Mouse (Mus musculus): ENCODE measurements around the gene Shld1. TPM values are rescaled to one million over a fixed set of nuclear protein-coding genes. Genes with fewer than 3 reads are reported as not detected.

Gene Shld1
- polyA plus RNA-seq, 1 experiment from 2014 or later: 15.3 TPM

DNA sequence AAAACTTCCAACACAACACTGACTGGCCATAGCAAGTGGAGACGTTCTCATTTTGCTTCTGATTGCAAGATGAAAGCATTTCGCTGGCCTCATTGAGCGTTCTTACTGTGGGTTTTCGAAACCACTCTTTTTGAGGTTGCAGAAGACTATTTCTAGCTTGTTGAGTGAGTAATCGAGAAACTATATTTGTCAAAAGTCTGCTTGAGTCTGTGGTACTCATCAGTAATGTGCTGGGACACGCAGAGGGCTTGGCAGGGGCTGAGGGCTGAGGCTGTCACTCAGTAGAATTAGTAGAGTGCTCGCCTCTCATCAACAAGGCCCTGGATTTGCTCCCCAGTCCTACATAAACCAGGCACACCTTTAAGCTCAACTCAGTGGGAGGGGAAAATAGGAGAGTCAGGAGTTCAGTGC lies 1.9 kb downstream of the Shld1 start:
- Histone ChIP-seq H3K27me3 (ENCODE audit: control insufficient read depth, insufficient read depth, low read length) (no peaks in the 10 kb centered on the region), H3K4me2 (no peak overlapping the region), H3K36me3 (ENCODE audit: control insufficient read depth, insufficient read depth, low read length) (no peaks in the 10 kb centered on the region), H3K4me1 (ENCODE audit: control insufficient read depth, insufficient read depth, low read length) (peaks cover 7% of the 10 kb centered on the region), H3K9me3 (replicated peaks; ENCODE audit: control insufficient read depth, low read length) (no peaks in the 10 kb centered on the region), H3K9ac (ENCODE audit: low read depth, low read length) (no peak overlapping the region), H3K27ac (ENCODE audit: low read depth, low read length) (no peak overlapping the region), H3K4me3 (ENCODE audit: low read depth, low read length) (no peak overlapping the region)
- ATAC-seq (replicated peaks; ENCODE audit: insufficient number of reproducible peaks, low FRiP score, low TSS enrichment): no peak
- 77% methylated on average over 7 of the region's 7 CpGs for WGBS (ENCODE audit: insufficient replicate concordance)

- no peaks in the 10 kb centered on the region for H3K27me3 ChIP-seq (ENCODE audit: control insufficient read depth, insufficient read depth, low read length)
- H3K36me3 ChIP-seq (ENCODE audit: control insufficient read depth, insufficient read depth, low read length): no peaks in the 10 kb centered on the region
- 71% methylated on average over 4 of the region's 4 CpGs for WGBS (ENCODE audit: insufficient replicate concordance)
- no peak overlapping the region for H3K4me3 ChIP-seq (ENCODE audit: low read depth, low read length)
- peak overlapping the region; percentile 46 for H3K27ac ChIP-seq (ENCODE audit: low read depth, low read length)
- no peak overlapping the region for H3K9ac ChIP-seq (ENCODE audit: low read depth, low read length)
- peaks cover 7% of the 10 kb centered on the region for H3K4me1 ChIP-seq (ENCODE audit: control insufficient read depth, insufficient read depth, low read length)
- H3K4me2 ChIP-seq: no peak overlapping the region
- H3K9me3 ChIP-seq (replicated peaks; ENCODE audit: control insufficient read depth, low read length): no peaks in the 10 kb centered on the region
- no peak for ATAC-seq (replicated peaks; ENCODE audit: insufficient number of reproducible peaks, low FRiP score, low TSS enrichment)
These were observed 2.4 kb downstream of the Shld1 start for GRCm38 (mm10) chr2:132689188-132689568.

- H3K9me3 ChIP-seq (replicated peaks; ENCODE audit: control insufficient read depth, low read length): no peaks in the 10 kb centered on the region
- 0 out of 2 replicates have a peak overlapping the region, but pooled peaks have one; percentile 2 for H3K4me2 ChIP-seq
- ATAC-seq (replicated peaks; ENCODE audit: insufficient number of reproducible peaks, low FRiP score, low TSS enrichment): peak; percentile 52; the same call in 1 of the 2 replicates
- no peaks in the 10 kb centered on the region for H3K36me3 ChIP-seq (ENCODE audit: control insufficient read depth, insufficient read depth, low read length)
- no peak overlapping the region for H3K4me3 ChIP-seq (ENCODE audit: low read depth, low read length)
- 48% methylated on average over 15 of the region's 15 CpGs for WGBS (ENCODE audit: insufficient replicate concordance)
- H3K9ac ChIP-seq (ENCODE audit: low read depth, low read length): peak overlapping the region; percentile 4; the same call in 1 of the 2 replicates
- no peaks in the 10 kb centered on the region for H3K27me3 ChIP-seq (ENCODE audit: control insufficient read depth, insufficient read depth, low read length)
- H3K27ac ChIP-seq (ENCODE audit: low read depth, low read length): peak overlapping the region; percentile 46
- H3K4me1 ChIP-seq (ENCODE audit: control insufficient read depth, insufficient read depth, low read length): peaks cover 7% of the 10 kb centered on the region
These were observed 3.0 kb downstream of the Shld1 start for GRCm38 (mm10) chr2:132689569-132690231.

GRCm38 (mm10) chr2:132691731-132692130 lies 5.0 kb downstream of the Shld1 start:
- H3K9me3 ChIP-seq (replicated peaks; ENCODE audit: control insufficient read depth, low read length): no peaks in the 10 kb centered on the region
- 52% methylated on average over 7 of the region's 7 CpGs for WGBS (ENCODE audit: insufficient replicate concordance)
- H3K4me2 ChIP-seq: no peak overlapping the region
- ATAC-seq (replicated peaks; ENCODE audit: insufficient number of reproducible peaks, low FRiP score, low TSS enrichment): no peak
- peaks cover 11% of the 10 kb centered on the region for H3K4me1 ChIP-seq (ENCODE audit: control insufficient read depth, insufficient read depth, low read length)
- 0 out of 2 replicates have a peak overlapping the region, but pooled peaks have one; percentile 16 for H3K9ac ChIP-seq (ENCODE audit: low read depth, low read length)
- H3K27me3 ChIP-seq (ENCODE audit: control insufficient read depth, insufficient read depth, low read length): no peaks in the 10 kb centered on the region
- H3K27ac ChIP-seq (ENCODE audit: low read depth, low read length): peak overlapping the region; percentile 15; the same call in 1 of the 2 replicates
- H3K36me3 ChIP-seq (ENCODE audit: control insufficient read depth, insufficient read depth, low read length): no peaks in the 10 kb centered on the region
- no peak overlapping the region for H3K4me3 ChIP-seq (ENCODE audit: low read depth, low read length)

- no peaks in the 10 kb centered on the region for H3K36me3 ChIP-seq (ENCODE audit: control insufficient read depth, insufficient read depth, low read length)
- no peak overlapping the region for H3K4me2 ChIP-seq
- no peak for ATAC-seq (replicated peaks; ENCODE audit: insufficient number of reproducible peaks, low FRiP score, low TSS enrichment)
- peaks cover 12% of the 10 kb centered on the region for H3K4me1 ChIP-seq (ENCODE audit: control insufficient read depth, insufficient read depth, low read length)
- H3K9ac ChIP-seq (ENCODE audit: low read depth, low read length): 0 out of 2 replicates have a peak overlapping the region, but pooled peaks have one; percentile 28
- no peaks in the 10 kb centered on the region for H3K27me3 ChIP-seq (ENCODE audit: control insufficient read depth, insufficient read depth, low read length)
- WGBS (ENCODE audit: insufficient replicate concordance): 48% methylated on average over 1 of the region's 1 CpGs
- H3K4me3 ChIP-seq (ENCODE audit: low read depth, low read length): no peak overlapping the region
- peak overlapping the region; percentile 35; the same call in 1 of the 2 replicates for H3K27ac ChIP-seq (ENCODE audit: low read depth, low read length)
- H3K9me3 ChIP-seq (replicated peaks; ENCODE audit: control insufficient read depth, low read length): no peaks in the 10 kb centered on the region
These were observed 5.6 kb downstream of the Shld1 start for GRCm38 (mm10) chr2:132692320-132692719.

GRCm38 (mm10) chr2:132693980-132694379 lies 7.2 kb downstream of the Shld1 start:
- no peak overlapping the region for H3K4me2 ChIP-seq
- H3K36me3 ChIP-seq (ENCODE audit: control insufficient read depth, insufficient read depth, low read length): no peaks in the 10 kb centered on the region
- H3K9ac ChIP-seq (ENCODE audit: low read depth, low read length): no peak overlapping the region
- no peak overlapping the region for H3K4me3 ChIP-seq (ENCODE audit: low read depth, low read length)
- WGBS (ENCODE audit: insufficient replicate concordance): 59% methylated on average over 3 of the region's 3 CpGs
- no peaks in the 10 kb centered on the region for H3K27me3 ChIP-seq (ENCODE audit: control insufficient read depth, insufficient read depth, low read length)
- peaks cover 19% of the 10 kb centered on the region for H3K4me1 ChIP-seq (ENCODE audit: control insufficient read depth, insufficient read depth, low read length)
- ATAC-seq (replicated peaks; ENCODE audit: insufficient number of reproducible peaks, low FRiP score, low TSS enrichment): no peak
- peak overlapping the region; percentile 57 for H3K27ac ChIP-seq (ENCODE audit: low read depth, low read length)
- no peaks in the 10 kb centered on the region for H3K9me3 ChIP-seq (replicated peaks; ENCODE audit: control insufficient read depth, low read length)

- peaks cover 12% of the 10 kb centered on the region; the same call in 1 of the 2 replicates for H3K4me1 ChIP-seq (ENCODE audit: control insufficient read depth, insufficient read depth, low read length)
- H3K36me3 ChIP-seq (ENCODE audit: control insufficient read depth, insufficient read depth, low read length): no peaks in the 10 kb centered on the region
- H3K9me3 ChIP-seq (replicated peaks; ENCODE audit: control insufficient read depth, low read length): no peaks in the 10 kb centered on the region
- H3K4me3 ChIP-seq (ENCODE audit: low read depth, low read length): no peak overlapping the region
- H3K4me2 ChIP-seq: peak overlapping the region; percentile 19; the same call in 1 of the 2 replicates
- whole genome bisulfite sequencing (ENCODE audit: insufficient replicate concordance): 52% methylated on average over 9 of the region's 9 CpGs
- H3K27me3 ChIP-seq (ENCODE audit: control insufficient read depth, insufficient read depth, low read length): no peaks in the 10 kb centered on the region
- H3K9ac ChIP-seq (ENCODE audit: low read depth, low read length): no peak overlapping the region
- peak; percentile 91 for ATAC-seq (replicated peaks; ENCODE audit: insufficient number of reproducible peaks, low FRiP score, low TSS enrichment)
- peak overlapping the region; percentile 59; the same call in 1 of the 2 replicates for H3K27ac ChIP-seq (ENCODE audit: low read depth, low read length)
These were observed 8.8 kb downstream of the Shld1 start for GRCm38 (mm10) chr2:132695358-132696093.

- no peak overlapping the region for H3K4me2 ChIP-seq
- no peaks in the 10 kb centered on the region for H3K36me3 ChIP-seq (ENCODE audit: control insufficient read depth, insufficient read depth, low read length)
- no peak for ATAC-seq (replicated peaks; ENCODE audit: insufficient number of reproducible peaks, low FRiP score, low TSS enrichment)
- H3K9ac ChIP-seq (ENCODE audit: low read depth, low read length): no peak overlapping the region
- H3K4me1 ChIP-seq (ENCODE audit: control insufficient read depth, insufficient read depth, low read length): peaks cover 12% of the 10 kb centered on the region; the same call in 1 of the 2 replicates
- WGBS (ENCODE audit: insufficient replicate concordance): 85% methylated on average over 5 of the region's 5 CpGs
- peak overlapping the region; percentile 78 for H3K27ac ChIP-seq (ENCODE audit: low read depth, low read length)
- no peaks in the 10 kb centered on the region for H3K9me3 ChIP-seq (replicated peaks; ENCODE audit: control insufficient read depth, low read length)
- no peaks in the 10 kb centered on the region for H3K27me3 ChIP-seq (ENCODE audit: control insufficient read depth, insufficient read depth, low read length)
- no peak overlapping the region for H3K4me3 ChIP-seq (ENCODE audit: low read depth, low read length)
These were observed 9.8 kb downstream of the Shld1 start for GRCm38 (mm10) chr2:132696519-132696918.

Measured in heart, embryonic 11.5 days (tissue).